Mouse (Mus musculus) liver, adult (tissue): ENCODE measurements around the gene Ampd3.

Experiments
- GATA4 ChIP-seq: IDR thresholded peaks from 2 replicates; pipeline ENCODE4 v1.6.1; 2014; ENCODE audit warnings: mild to moderate bottlenecking, low read length; ENCODE audit not compliant: insufficient replicate concordance

Ampd3 gene

GRCm38 (mm10) chr7:110807460-110808030 is 39.5 kb downstream of the Ampd3 start:
- TF ChIP-seq GATA4 = no peak

GRCm38 (mm10) chr7:110808962-110809361 is 41.0 kb downstream of the Ampd3 start:
- no peak for TF ChIP-seq GATA4

GRCm38 (mm10) chr7:110809585-110810557 is 41.9 kb downstream of the Ampd3 start:
- no peak for TF ChIP-seq GATA4

- no peak for TF ChIP-seq GATA4
Measured at GRCm38 (mm10) chr7:110810995-110811394, 43.0 kb downstream of the Ampd3 start.

- TF ChIP-seq GATA4 = no peak
Measured at GRCm38 (mm10) chr7:110811529-110811928, 43.5 kb downstream of the Ampd3 start.

- TF ChIP-seq GATA4 = no peak
Measured at GRCm38 (mm10) chr7:110813983-110814382, 46.0 kb downstream of the Ampd3 start.

GRCm38 (mm10) chr7:110816037-110816436 is 48.0 kb downstream of the Ampd3 start:
- TF ChIP-seq GATA4 = no peak

GRCm38 (mm10) chr7:110818206-110818605 is 50.2 kb downstream of the Ampd3 start:
- no peak for TF ChIP-seq GATA4

- TF ChIP-seq GATA4 = no peak
Measured at GRCm38 (mm10) chr7:110818787-110819350, 50.9 kb downstream of the Ampd3 start.

GRCm38 (mm10) chr7:110821068-110821467 is 53.1 kb downstream of the Ampd3 start:
- TF ChIP-seq GATA4 = peak; percentile 40; the same call in 1 of the 2 replicates

- no peak for TF ChIP-seq GATA4
Measured at GRCm38 (mm10) chr7:110821653-110822052, 53.6 kb downstream of the Ampd3 start.

- no peak for TF ChIP-seq GATA4
Measured at GRCm38 (mm10) chr7:110822055-110822454, 54.0 kb downstream of the Ampd3 start.

GRCm38 (mm10) chr7:110823076-110823475 is 55.1 kb downstream of the Ampd3 start:
- no peak for TF ChIP-seq GATA4

- TF ChIP-seq GATA4 = no peak
Measured at GRCm38 (mm10) chr7:110823593-110823992, 55.6 kb downstream of the Ampd3 start.

GRCm38 (mm10) chr7:110823995-110824953 is 56.3 kb downstream of the Ampd3 start:
- no peak for TF ChIP-seq GATA4
